Mouse (Mus musculus): ENCODE measurements around the gene 4931429L15Rik. TPM values are rescaled to one million over a fixed set of nuclear protein-coding genes. Genes with fewer than 3 reads are reported as not detected.
"Not testable (repeated sequence)": the region's sequence is repeated elsewhere in the genome, so short reads cannot be mapped to it uniquely, and the experiment has no call there.

The 4931429L15Rik gene
- not detected for total RNA-seq (2021)

- DNase-seq = not testable (repeated sequence)
Measured at GRCm38 (mm10) chr9:46319886-46320285, at the start of gene 4931429L15Rik. Gene 4931429L15Rik, minus strand, starts transcription at chr9:46319986.

GRCm38 (mm10) chr9:46362459-46362858 is 42.7 kb upstream of the 4931429L15Rik start:
- DNase-seq = no peak

- no peak for DNase-seq
Measured at GRCm38 (mm10) chr9:46361461-46362111, 41.8 kb upstream of the 4931429L15Rik start.

- peak in 1 of 2 experiments; percentile 22 for DNase-seq
Measured at GRCm38 (mm10) chr9:46353992-46354391, 34.2 kb upstream of the 4931429L15Rik start.

- DNase-seq = peak in 1 of 2 experiments; percentile 50
Measured at GRCm38 (mm10) chr9:46353330-46353724, 33.5 kb upstream of the 4931429L15Rik start.

GRCm38 (mm10) chr9:46352651-46353329 is 33.0 kb upstream of the 4931429L15Rik start:
- no peak for DNase-seq

- peak in 1 of 2 experiments; percentile 51 for DNase-seq
Measured at GRCm38 (mm10) chr9:46350451-46350981, 30.7 kb upstream of the 4931429L15Rik start.

GRCm38 (mm10) chr9:46345887-46346665 is 26.3 kb upstream of the 4931429L15Rik start:
- no peak for DNase-seq

- no peak for DNase-seq
Measured at GRCm38 (mm10) chr9:46339051-46339652, 19.4 kb upstream of the 4931429L15Rik start.

- no peak for DNase-seq
Measured at GRCm38 (mm10) chr9:46338384-46338783, 18.6 kb upstream of the 4931429L15Rik start.

- DNase-seq = peak in 1 of 2 experiments; percentile 58
Measured at GRCm38 (mm10) chr9:46337852-46338291, 18.1 kb upstream of the 4931429L15Rik start.

- DNase-seq = no peak
Measured at GRCm38 (mm10) chr9:46337331-46337730, 17.5 kb upstream of the 4931429L15Rik start.

- DNase-seq = not testable (repeated sequence)
Measured at GRCm38 (mm10) chr9:46336294-46336693, 16.5 kb upstream of the 4931429L15Rik start.

GRCm38 (mm10) chr9:46335461-46335995 is 15.7 kb upstream of the 4931429L15Rik start:
- no peak for DNase-seq

- DNase-seq = no peak
Measured at GRCm38 (mm10) chr9:46334471-46335025, 14.8 kb upstream of the 4931429L15Rik start.

- DNase-seq = no peak
Measured at GRCm38 (mm10) chr9:46331301-46331700, 11.5 kb upstream of the 4931429L15Rik start.

- DNase-seq = no peak
Measured at GRCm38 (mm10) chr9:46330586-46330895, 10.8 kb upstream of the 4931429L15Rik start.

- DNase-seq = no peak
Measured at GRCm38 (mm10) chr9:46329801-46330585, 10.2 kb upstream of the 4931429L15Rik start.

- DNase-seq = no peak
Measured at GRCm38 (mm10) chr9:46329250-46329648, 9.5 kb upstream of the 4931429L15Rik start.

GRCm38 (mm10) chr9:46328572-46329249 is 8.9 kb upstream of the 4931429L15Rik start:
- DNase-seq = peak; percentile 63

All from layer of hippocampus, postnatal 36 days (tissue).